Mouse (Mus musculus) brown adipose tissue, adult 24 weeks (tissue): Measurements from ENCODE around the gene Prkd2. TPM values are rescaled to one million over a fixed set of nuclear protein-coding genes. Genes with fewer than 3 reads are reported as not detected.

Experiments used
- H3K27ac ChIP-seq: fragments of 200-500 bp; replicated peaks from 2 replicates; pipeline ENCODE4 v1.5.1; 2012; ENCODE audit warnings: low read depth, mild to moderate bottlenecking, low read length
- H3K4me1 ChIP-seq: fragments of 200-500 bp; 2 replicates; pipeline ENCODE4 v1.6.1; 2012; ENCODE audit warnings: low read length, mixed read lengths; ENCODE audit not compliant: control insufficient read depth, insufficient read depth, insufficient read length
- H3K4me3 ChIP-seq: fragments of 200-500 bp; 2 replicates; pipeline ENCODE4 v1.5.1; 2012; ENCODE audit warnings: low read depth, mild to moderate bottlenecking, low read length, moderate library complexity; ENCODE audit not compliant: insufficient read depth
- polyA plus RNA-seq: library from polyadenylated mRNA; stranded (reverse); fragments of >200 nt; gene quantifications from 2 replicates; pipeline ENCODE4 v1.2.4, GENCODE M21; 2012; ENCODE audit not compliant: missing spikeins, insufficient read depth, insufficient read length

Gene Prkd2
- polyA plus RNA-seq, 1 experiment = 11.3 TPM

DNA sequence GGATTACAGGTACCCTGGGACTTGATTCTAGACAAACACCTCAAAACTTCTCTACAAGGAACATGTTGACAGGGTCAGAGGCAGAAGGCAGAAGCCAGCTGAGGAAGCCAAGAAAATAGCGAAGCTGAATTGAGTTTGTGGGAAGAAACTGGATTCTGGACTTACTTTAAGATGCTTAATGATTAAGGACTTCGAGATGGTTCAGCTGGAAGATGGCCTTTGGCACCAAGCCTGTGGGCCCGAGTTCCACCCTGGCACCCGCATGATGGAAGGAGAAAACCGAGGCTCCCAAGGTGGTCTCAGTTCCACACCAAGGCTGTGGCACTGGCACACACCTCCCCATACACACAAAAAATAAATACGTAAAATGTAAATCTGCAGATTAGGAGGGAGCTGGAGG lies 47.8 kb downstream of the Prkd2 start:
- no peaks in the 10 kb centered on the region for H3K4me1 ChIP-seq
- H3K27ac ChIP-seq = peak overlapping the region; percentile 58
- no peak overlapping the region; the same call in 1 of the 2 replicates for H3K4me3 ChIP-seq

DNA sequence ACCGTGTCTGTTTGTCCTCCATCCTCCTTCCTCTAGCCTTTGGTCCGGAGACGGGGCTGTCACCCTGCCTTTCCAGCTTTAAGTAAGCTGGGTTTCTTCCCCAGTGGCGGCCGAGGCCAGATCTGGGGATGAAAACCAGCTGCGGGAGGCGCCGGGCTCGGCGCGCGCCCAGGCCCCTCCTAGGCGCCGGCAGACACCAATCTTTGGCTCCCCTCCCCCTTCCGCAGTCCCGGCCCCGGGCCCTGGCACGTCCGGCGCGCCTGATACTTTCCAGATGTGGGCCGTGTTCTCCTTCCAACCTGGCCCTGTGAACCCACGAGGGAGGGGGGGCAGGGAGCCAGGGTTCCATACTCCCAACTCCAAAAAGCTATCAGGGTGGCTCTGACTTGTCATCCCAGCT lies 48.2 kb downstream of the Prkd2 start:
- no peaks in the 10 kb centered on the region for H3K4me1 ChIP-seq
- H3K27ac ChIP-seq = peak overlapping the region; percentile 58
- H3K4me3 ChIP-seq = no peak overlapping the region; the same call in 1 of the 2 replicates

GRCm38 (mm10) chr7:16891641-16892351 lies 49.1 kb downstream of the Prkd2 start, which contains the start of gene Gng8:
Gene Gng8 (plus strand): TSS chr7:16891786.
- H3K4me1 ChIP-seq = no peaks in the 10 kb centered on the region
- H3K4me3 ChIP-seq = peak within 1 kb of the TSS; percentile 32
- H3K27ac ChIP-seq = peak within 1 kb of the TSS; percentile 58

DNA sequence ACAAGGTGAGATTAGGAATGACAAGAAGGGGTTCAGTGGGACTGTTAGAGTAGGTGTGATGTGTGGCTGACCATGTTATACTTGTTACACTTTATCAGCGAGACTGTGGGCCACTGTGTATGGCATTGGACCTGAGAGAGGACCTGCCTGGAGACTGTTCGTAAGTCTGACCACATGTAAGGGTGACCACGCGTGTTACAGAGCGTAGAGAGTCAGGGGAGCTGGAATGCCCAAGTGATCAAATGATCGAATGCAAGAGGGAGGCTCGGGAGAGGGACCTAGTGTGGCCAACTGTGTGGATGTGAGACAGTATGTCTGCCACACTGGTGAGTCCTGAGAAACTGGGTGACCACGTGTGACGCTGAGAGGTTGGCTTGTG lies 49.6 kb downstream of the Prkd2 start:
- H3K27ac ChIP-seq = no peak overlapping the region
- H3K4me3 ChIP-seq = no peak overlapping the region
- H3K4me1 ChIP-seq = no peaks in the 10 kb centered on the region

DNA sequence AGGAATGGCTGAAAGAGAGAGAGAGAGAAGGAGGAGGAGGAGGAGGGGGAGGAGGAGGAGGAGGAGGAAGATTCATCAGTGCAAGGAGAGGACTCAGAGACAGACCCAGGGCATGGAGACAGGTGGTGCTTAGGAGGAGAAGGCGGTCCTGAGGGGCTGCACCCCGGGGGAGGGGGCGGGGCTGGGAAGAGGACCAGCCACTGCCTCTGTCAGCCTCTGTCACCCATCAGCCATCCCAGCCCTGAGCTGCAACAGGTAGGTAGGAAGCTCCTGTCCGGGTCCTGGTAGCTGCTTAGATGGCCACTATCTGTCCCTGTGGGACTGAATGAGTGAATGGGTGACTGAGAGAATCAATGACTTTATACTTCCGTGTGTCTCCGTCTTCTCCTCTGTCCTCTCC lies 50.9 kb downstream of the Prkd2 start:
- H3K4me3 ChIP-seq = no peak overlapping the region
- H3K27ac ChIP-seq = no peak overlapping the region
- no peaks in the 10 kb centered on the region for H3K4me1 ChIP-seq

DNA sequence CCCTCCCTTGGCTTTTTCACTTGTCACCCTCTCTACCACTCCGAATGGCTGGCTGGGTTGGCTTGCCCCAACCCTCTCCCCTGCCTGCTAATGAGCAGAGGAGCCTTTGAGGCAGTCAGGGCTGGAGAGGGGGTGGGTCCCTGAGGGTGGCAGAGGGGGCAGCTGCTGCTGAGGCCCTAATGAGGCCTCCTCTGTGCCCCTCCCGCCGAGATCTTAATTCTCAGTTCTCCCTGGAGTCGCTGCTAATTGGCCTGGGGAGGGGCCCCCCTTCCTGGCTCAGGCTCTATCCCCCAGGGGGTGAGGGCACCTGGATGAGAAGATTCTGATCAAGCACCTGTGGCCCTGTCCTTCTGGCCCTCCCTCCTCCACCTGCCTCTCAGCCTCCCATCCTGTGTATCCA lies 51.6 kb downstream of the Prkd2 start:
- Histone ChIP-seq H3K4me1 (no peaks in the 10 kb centered on the region), H3K4me3 (no peak overlapping the region), H3K27ac (no peak overlapping the region)

DNA sequence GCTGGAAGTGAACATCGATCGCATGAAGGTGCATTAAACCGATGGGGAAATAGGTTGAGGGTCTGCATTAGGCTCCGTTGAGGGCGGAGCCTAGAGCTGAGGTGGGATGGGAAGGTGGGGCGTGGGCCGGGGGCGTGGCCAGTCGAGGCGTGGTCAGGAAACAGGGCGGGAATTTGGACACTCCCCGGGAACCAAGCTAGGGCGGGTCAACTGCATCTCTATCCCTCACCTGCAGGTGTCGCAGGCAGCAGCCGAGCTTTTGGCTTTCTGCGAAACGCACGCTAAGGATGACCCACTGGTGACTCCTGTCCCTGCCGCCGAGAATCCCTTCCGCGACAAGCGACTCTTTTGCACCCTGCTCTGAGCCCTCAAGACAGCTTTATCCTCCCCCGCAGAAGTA lies 52.3 kb downstream of the Prkd2 start:
- Histone ChIP-seq H3K4me3 (no peak overlapping the region), H3K4me1 (no peaks in the 10 kb centered on the region), H3K27ac (no peak overlapping the region)

- no peaks in the 10 kb centered on the region for H3K4me1 ChIP-seq
- H3K27ac ChIP-seq = no peak overlapping the region
- H3K4me3 ChIP-seq = no peak overlapping the region
Measured at GRCm38 (mm10) chr7:16895511-16895910, 52.8 kb downstream of the Prkd2 start.

GRCm38 (mm10) chr7:16900526-16900925 lies 57.8 kb downstream of the Prkd2 start:
- Histone ChIP-seq H3K4me3 (no peak overlapping the region), H3K27ac (no peak overlapping the region), H3K4me1 (peaks cover 1% of the 10 kb centered on the region; the same call in 1 of the 2 replicates)

GRCm38 (mm10) chr7:16903439-16903955 lies 60.8 kb downstream of the Prkd2 start:
- peaks cover 3% of the 10 kb centered on the region; the same call in 1 of the 2 replicates for H3K4me1 ChIP-seq
- no peak overlapping the region for H3K4me3 ChIP-seq
- H3K27ac ChIP-seq = no peak overlapping the region

DNA sequence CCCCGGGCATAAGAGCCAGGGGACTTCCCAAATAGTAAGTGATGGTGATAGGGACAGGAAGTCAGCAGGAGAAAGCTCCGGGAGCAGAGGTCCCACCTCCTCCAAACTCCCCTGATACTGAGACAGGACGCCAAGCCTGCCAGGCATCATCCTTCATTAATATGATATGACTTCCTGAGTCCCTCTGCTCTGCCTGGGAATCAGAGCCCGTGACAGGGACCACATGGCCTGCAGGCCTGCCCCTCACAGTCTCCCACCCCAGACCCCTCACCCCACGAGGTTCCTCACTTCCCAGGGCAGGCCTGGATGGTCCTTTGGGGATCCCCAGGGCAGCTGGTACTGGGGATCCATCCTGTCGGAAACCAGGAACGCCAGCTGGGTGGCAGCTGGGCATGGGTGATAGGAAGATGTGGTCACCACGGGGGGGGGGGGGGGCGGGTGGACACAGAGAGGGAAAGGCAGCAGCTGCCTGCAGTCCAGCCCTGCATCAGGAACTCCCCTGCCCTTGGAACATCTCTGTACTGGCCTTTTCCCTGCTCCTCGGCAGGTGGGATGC lies 61.5 kb downstream of the Prkd2 start:
- H3K27ac ChIP-seq = no peak overlapping the region
- peaks cover 3% of the 10 kb centered on the region; the same call in 1 of the 2 replicates for H3K4me1 ChIP-seq
- no peak overlapping the region for H3K4me3 ChIP-seq

- H3K4me3 ChIP-seq = no peak overlapping the region
- peaks cover 3% of the 10 kb centered on the region; the same call in 1 of the 2 replicates for H3K4me1 ChIP-seq
- peak overlapping the region; percentile 70 for H3K27ac ChIP-seq
Measured at GRCm38 (mm10) chr7:16905491-16906021, 62.9 kb downstream of the Prkd2 start.

DNA sequence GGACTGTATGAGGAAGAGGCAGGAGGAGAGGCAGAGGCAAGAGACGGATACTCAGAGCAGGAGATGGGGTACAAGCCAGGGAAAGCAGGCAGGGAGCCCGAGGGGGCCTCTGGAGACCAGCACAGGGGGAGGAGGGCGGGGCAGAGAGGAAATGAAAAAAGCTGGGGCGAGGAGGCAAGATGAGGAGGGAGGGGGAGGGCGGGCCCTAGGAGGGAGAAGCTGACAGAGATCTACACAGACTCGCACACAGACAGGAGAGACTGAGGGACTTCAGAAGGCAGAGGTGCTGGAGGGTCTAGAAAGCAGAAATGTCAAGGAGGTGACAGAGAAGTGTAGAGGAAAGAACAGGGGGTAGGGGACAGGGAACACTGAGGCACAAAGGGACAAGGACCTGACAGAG lies 63.6 kb downstream of the Prkd2 start, which contains the start of gene Ptgir:
Ptgir (plus strand) TSS at position 210 of the 400 bp plus-strand sequence.
- peak within 1 kb of the TSS; percentile 45 for H3K4me3 ChIP-seq

DNA sequence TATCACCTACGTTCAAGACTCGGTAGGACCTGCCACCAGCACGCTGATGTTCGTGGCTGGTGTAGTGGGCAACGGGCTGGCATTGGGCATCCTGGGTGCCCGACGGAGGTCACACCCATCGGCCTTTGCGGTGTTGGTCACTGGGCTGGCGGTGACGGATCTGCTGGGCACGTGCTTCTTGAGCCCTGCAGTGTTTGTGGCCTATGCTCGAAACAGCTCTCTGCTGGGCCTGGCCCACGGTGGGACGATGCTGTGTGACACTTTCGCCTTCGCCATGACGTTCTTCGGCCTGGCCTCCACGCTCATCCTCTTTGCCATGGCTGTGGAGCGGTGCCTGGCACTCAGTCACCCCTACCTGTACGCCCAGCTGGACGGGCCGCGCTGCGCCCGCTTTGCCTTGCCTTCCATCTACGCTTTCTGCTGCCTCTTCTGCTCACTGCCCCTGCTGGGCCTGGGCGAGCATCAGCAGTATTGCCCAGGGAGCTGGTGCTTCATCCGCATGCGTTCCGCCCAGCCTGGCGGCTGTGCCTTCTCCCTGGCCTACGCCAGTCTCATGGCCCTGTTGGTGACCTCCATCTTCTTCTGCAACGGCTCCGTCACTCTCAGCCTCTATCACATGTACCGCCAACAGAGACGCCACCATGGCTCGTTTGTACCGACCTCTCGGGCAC lies 64.3 kb downstream of the Prkd2 start:
- Histone ChIP-seq H3K4me3 (peak overlapping the region; percentile 45), H3K27ac (peak overlapping the region; percentile 35; the same call in 1 of the 2 replicates), H3K4me1 (peaks cover 3% of the 10 kb centered on the region; the same call in 1 of the 2 replicates)

More for the DNA sequence above, 63.6 kb downstream of the Prkd2 start, which contains the start of gene Ptgir:
- peak within 1 kb of the TSS; percentile 70 for H3K27ac ChIP-seq
- H3K4me1 ChIP-seq = peaks cover 3% of the 10 kb centered on the region; the same call in 1 of the 2 replicates

DNA sequence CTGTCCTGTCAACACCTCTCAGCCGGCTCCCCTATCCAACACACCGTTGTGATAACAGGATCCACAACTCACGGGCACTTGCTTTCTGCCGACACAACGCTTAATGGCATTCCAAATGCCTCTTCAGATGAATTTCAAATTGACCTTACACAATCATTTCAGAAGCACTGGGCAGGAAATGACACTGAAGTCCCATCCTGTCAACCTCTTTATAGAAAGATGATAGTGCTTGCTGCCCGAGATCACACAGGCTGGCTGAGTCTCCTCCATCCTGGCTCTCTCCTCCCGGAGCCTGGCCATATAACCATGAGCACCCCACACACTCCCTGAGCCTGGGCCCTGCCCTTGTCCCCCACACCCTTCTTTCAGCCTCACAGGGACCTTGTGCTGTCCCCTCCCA lies 65.1 kb downstream of the Prkd2 start:
- Histone ChIP-seq H3K27ac (0 out of 2 replicates have a peak overlapping the region, but pooled peaks have one; percentile 1), H3K4me1 (peaks cover 3% of the 10 kb centered on the region; the same call in 1 of the 2 replicates), H3K4me3 (peak overlapping the region; percentile 45)
